Mouse (Mus musculus): ENCODE results near the gene Ulk1.

DNA sequence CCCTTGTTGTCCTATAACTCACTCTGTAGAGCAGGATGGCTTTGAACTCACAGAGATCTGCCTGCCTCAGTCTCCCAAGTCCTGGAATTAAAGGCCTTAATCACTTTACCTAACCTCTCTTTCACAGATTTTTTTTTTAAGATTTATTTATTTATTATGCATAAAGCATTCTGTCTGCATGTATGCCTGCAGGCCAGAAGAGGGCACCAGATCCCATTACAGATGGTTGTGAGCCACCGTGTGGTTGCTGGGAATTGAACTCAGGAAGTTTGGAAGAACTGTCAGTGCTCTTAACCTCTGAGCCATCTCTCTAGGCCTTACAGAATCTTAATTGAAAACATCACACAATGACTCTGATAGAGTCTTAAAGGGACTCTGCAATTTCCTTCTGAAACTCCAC lies 43.1 kb upstream of the Ulk1 start:
- TF ChIP-seq POLR2A (IDR thresholded peaks at IDR 0.05; ENCODE audit: low read depth, low read length) (no peak), CTCF (IDR thresholded peaks at IDR 0.05; ENCODE audit: extremely low read depth, insufficient read length, insufficient replicate concordance, low read depth, low read length) (no peak; the same call in 1 of the 2 replicates)

Data from small intestine, adult 2 months (tissue).